Mouse (Mus musculus): ENCODE data around the gene Pkd1l1. TPM values are rescaled to one million over a fixed set of nuclear protein-coding genes. Genes with fewer than 3 reads are reported as not detected.

Pkd1l1 gene
- polyA plus RNA-seq, 1 experiment: 0.45 TPM

- 82% methylated on average over 4 of the region's 4 CpGs for WGBS
- TF ChIP-seq CTCF (IDR thresholded peaks at IDR 0.05; ENCODE audit: control insufficient read depth, insufficient read depth, low read length) (no peak), POLR2A (IDR thresholded peaks at IDR 0.05; ENCODE audit: borderline replicate concordance, control insufficient read depth, low read depth, low read length) (no peak)
- no peak overlapping the region for H3K4me3 ChIP-seq (replicated peaks; ENCODE audit: control insufficient read depth, low read depth, low read length)
- H3K27ac ChIP-seq (ENCODE audit: control insufficient read depth, insufficient read depth, low read depth, low read length, poor library complexity): no peak overlapping the region
- H3K4me1 ChIP-seq (ENCODE audit: control insufficient read depth, insufficient read depth, low read length): no peaks in the 10 kb centered on the region; the same call in 1 of the 2 replicates
Measured at GRCm38 (mm10) chr11:8784413-8784812, 188.7 kb downstream of the Pkd1l1 start.

GRCm38 (mm10) chr11:8782141-8782465 lies 191.0 kb downstream of the Pkd1l1 start:
- Histone ChIP-seq H3K4me3 (replicated peaks; ENCODE audit: control insufficient read depth, low read depth, low read length) (no peak overlapping the region), H3K4me1 (ENCODE audit: control insufficient read depth, insufficient read depth, low read length) (no peaks in the 10 kb centered on the region; the same call in 1 of the 2 replicates), H3K27ac (ENCODE audit: control insufficient read depth, insufficient read depth, low read depth, low read length, poor library complexity) (no peak overlapping the region)
- TF ChIP-seq CTCF (IDR thresholded peaks at IDR 0.05; ENCODE audit: control insufficient read depth, insufficient read depth, low read length) (no peak), POLR2A (IDR thresholded peaks at IDR 0.05; ENCODE audit: borderline replicate concordance, control insufficient read depth, low read depth, low read length) (no peak)
- WGBS: 84% methylated on average over 3 of the region's 3 CpGs

- 80% methylated on average over 10 of the region's 10 CpGs for WGBS
- no peak overlapping the region for H3K4me3 ChIP-seq (replicated peaks; ENCODE audit: control insufficient read depth, low read depth, low read length)
- H3K27ac ChIP-seq (ENCODE audit: control insufficient read depth, insufficient read depth, low read depth, low read length, poor library complexity): no peak overlapping the region
- TF ChIP-seq CTCF (IDR thresholded peaks at IDR 0.05; ENCODE audit: control insufficient read depth, insufficient read depth, low read length): no peak
- no peak for TF ChIP-seq POLR2A (IDR thresholded peaks at IDR 0.05; ENCODE audit: borderline replicate concordance, control insufficient read depth, low read depth, low read length)
- H3K4me1 ChIP-seq (ENCODE audit: control insufficient read depth, insufficient read depth, low read length): no peaks in the 10 kb centered on the region; the same call in 1 of the 2 replicates
Measured at GRCm38 (mm10) chr11:8781308-8782140, 191.5 kb downstream of the Pkd1l1 start.

DNA sequence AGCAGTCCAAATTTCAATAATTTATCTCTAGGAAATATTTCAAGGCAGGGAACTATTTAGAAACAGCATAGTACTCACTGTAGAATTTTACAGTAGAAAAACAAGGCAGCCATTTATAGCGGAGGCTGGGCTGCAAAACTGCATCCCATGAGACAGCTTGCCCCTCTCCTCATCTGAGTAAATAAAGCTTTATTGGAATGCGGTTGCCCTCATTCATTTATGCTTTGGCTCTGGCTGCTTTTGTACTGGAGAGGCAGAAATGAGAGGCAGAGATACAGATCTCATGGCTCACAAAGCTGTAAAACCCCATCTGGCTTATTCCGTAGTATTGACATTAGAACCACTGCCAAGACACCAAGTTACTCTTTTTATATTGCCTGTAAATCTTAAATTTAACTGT lies 193.6 kb downstream of the Pkd1l1 start:
- WGBS: 84% methylated on average over 3 of the region's 3 CpGs

More for the DNA sequence above, 193.6 kb downstream of the Pkd1l1 start:
- no peak for TF ChIP-seq CTCF (IDR thresholded peaks at IDR 0.05; ENCODE audit: control insufficient read depth, insufficient read depth, low read length)
- no peak for TF ChIP-seq POLR2A (IDR thresholded peaks at IDR 0.05; ENCODE audit: borderline replicate concordance, control insufficient read depth, low read depth, low read length)
- Histone ChIP-seq H3K4me3 (replicated peaks; ENCODE audit: control insufficient read depth, low read depth, low read length) (no peak overlapping the region), H3K27ac (ENCODE audit: control insufficient read depth, insufficient read depth, low read depth, low read length, poor library complexity) (no peak overlapping the region), H3K4me1 (ENCODE audit: control insufficient read depth, insufficient read depth, low read length) (no peaks in the 10 kb centered on the region; the same call in 1 of the 2 replicates)

Other genes starting within 250 kb of the Pkd1l1 start
- gene Hus1, start 37.9 kb upstream of the Pkd1l1 start, polyA plus RNA-seq (2011; ENCODE audit: insufficient read depth, insufficient read length, low replicate concordance, missing spikeins): 4.0 and 7.6 TPM in 2 replicates
- not detected in 2 replicates for gene Gm11992, start 75.3 kb upstream of the Pkd1l1 start, polyA plus RNA-seq (2011; ENCODE audit: insufficient read depth, insufficient read length, low replicate concordance, missing spikeins)
- not detected in 2 replicates for gene Sun3, start 75.7 kb upstream of the Pkd1l1 start, polyA plus RNA-seq (2011; ENCODE audit: insufficient read depth, insufficient read length, low replicate concordance, missing spikeins)
- 3.0 and 11.9 TPM in 2 replicates for gene Upp1, start 144.8 kb upstream of the Pkd1l1 start, polyA plus RNA-seq (2011; ENCODE audit: insufficient read depth, insufficient read length, low replicate concordance, missing spikeins)
- gene Abca13, start 218.7 kb upstream of the Pkd1l1 start, polyA plus RNA-seq (2011; ENCODE audit: insufficient read depth, insufficient read length, low replicate concordance, missing spikeins): 0.61 and 9.4 TPM in 2 replicates

Data from bone marrow, adult 2 months (tissue).